Mouse (Mus musculus) gastrocnemius, postnatal 4 days (tissue): ENCODE data around the gene Gm5678. TPM values are rescaled to one million over a fixed set of nuclear protein-coding genes. Genes with fewer than 3 reads are reported as not detected.
"Not testable (repeated sequence)": the region's sequence is repeated elsewhere in the genome, so short reads cannot be mapped to it uniquely, and the experiment has no call there.

Experiments used
- DNase-seq, 2 experiments: peaks; one replicate each; pipeline ENCODE4 v3.0.0; 2021 to 2022; ENCODE audit warnings: low spot score in 2 of 2, mixed read lengths in 2 of 2
- total RNA-seq, 2 experiments: library from RNA; stranded (reverse); gene quantifications; 2 replicates each; pipeline ENCODE4 v1.2.3; 2021

The Gm5678 gene
- total RNA-seq, 2 experiments from 2014 or later = 1.3 to 2.0 TPM

DNA sequence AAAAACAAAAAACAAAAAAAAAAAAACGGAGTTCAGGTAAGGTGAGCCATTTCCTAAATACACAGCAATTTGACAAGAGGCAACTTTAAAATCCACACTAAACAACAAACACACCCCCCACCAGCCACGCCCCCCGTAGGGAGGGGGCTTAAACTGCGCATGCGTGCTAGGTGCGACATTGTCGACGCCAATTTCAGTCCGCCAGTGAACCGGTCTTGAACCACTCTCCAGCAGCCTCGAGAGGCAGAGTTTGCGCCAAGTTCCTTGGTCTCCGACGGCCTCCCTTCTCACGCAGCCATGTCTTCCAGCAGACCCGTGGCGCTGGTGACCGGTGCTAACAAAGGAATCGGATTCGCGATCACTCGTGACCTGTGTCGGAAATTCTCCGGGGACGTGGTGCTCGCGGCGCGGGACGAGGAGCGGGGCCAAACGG, 20.2 kb upstream of the Gm5678 start:
- peak; percentile 77 to 82 for DNase-seq

DNA sequence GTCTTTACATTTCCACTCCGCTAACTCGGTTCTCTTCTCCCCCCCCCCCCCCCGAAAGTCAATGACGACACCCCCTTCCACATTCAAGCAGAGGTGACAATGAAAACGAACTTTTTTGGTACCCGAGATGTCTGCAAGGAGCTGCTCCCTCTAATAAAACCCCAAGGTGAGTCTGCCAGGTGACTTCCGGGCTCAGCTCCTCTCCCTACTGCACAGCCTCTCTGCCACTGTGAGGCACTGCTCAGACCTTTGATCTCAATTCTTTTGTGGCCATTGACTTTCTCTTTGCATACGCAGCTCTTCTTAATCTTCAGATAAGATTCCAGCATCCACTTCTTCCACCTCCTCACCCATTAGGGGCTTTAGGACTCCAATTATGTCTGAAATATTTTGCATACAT, 19.2 kb upstream of the Gm5678 start:
- no peak for DNase-seq

DNA sequence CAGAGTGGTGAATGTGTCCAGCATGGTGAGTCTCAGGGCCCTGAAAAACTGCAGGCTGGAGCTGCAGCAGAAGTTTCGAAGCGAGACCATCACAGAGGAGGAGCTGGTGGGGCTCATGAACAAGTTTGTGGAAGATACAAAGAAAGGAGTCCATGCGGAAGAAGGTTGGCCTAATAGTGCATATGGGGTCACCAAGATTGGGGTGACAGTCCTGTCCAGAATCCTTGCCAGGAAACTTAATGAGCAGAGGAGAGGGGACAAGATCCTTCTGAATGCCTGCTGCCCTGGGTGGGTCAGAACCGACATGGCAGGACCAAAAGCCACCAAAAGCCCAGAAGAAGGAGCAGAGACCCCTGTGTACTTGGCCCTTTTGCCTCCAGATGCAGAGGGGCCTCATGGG, 18.1 kb upstream of the Gm5678 start:
- DNase-seq = no peak

DNA sequence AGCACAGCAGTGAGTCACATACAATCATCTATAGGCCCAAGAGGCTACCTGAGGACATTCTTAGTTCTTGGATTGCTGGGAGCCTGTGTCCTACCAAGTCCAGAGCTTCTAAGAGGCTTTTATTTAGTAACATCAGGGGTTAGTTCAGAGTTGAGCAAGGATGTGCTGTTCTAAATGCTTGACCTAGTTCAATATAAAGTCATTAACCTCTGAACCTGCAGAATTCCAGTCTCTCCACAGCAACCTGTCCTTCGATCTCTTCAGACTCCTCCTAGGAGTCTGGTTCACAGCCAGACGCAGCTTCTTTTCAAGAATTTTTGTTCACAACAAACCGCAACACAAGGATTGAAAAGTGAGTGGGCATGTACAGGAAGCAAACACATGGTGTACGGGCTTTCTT, 16.9 kb upstream of the Gm5678 start:
- no peak for DNase-seq

DNA sequence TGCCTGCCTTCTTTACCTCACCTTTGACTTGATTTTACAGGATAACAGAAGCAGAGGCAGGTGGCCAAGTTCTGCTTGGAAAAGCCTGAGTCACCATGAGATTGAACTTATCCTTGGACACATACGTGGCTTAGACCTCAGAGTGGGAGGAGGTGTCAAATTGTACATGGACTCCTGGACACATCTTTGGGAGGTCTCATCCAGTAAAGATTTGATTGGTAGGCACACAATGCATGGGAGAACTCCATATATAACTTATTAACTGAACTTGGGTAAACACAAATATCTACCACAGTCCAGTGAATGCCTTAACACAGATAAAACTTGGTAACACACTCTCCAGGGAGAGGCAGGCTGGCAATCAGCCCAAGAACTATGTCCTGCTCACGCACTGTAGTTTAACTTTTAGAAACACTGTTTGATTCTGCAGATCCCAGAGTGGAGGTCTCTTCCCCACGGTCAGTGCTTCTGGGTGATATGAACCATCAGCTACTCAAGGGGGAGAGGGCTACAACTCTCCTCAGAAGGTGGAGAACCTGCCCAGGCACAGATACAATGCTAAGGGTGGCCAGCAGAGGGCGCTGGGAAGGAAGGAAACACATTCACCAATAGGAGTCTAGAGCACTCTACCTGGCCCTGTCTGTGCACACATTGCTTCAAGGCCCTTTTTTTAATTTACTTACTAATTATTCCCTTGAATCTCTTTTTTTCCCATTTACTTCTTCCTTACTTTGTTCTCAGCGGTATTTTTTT, 12.6 kb upstream of the Gm5678 start:
- DNase-seq = peak; percentile 42 to 48

DNA sequence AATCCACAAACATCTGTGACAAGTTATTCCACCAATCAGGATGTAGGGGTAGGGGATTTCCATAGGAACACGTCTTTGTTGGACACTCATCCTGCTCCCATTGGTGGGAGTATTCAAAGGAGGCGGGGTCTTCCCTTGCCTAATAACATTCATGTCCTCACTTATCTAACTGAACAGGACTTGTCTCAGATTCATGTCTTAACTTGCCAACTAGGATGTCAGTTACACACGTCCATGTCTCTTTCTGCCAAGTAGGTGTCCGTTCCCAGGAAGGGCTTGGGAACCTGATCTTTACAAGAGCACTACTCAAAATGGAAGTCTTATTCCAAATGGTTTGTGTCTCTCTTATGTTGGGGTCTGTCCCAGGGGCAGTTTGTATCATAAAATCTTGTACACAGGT, 4.1 kb upstream of the Gm5678 start:
- not testable (repeated sequence) for DNase-seq

DNA sequence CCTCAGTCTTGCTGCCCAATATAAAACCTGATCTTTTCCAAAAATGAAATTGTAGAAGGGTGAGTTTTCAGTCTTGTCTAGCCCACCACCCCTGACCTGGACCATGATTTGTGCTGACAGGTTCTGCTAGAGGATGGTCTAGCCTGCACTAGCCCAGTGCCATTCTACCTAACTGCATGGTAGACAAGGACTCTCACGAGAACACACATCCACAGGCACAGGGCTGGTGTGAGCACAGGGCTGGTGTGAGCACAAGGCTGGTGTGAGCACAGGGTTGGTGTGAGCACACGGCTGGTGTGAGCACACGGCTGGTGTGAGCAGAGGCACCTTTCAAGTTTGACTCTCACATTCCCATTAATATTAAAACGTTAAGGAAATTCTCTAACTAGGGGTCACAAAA, 3.2 kb upstream of the Gm5678 start:
- DNase-seq = no peak

DNA sequence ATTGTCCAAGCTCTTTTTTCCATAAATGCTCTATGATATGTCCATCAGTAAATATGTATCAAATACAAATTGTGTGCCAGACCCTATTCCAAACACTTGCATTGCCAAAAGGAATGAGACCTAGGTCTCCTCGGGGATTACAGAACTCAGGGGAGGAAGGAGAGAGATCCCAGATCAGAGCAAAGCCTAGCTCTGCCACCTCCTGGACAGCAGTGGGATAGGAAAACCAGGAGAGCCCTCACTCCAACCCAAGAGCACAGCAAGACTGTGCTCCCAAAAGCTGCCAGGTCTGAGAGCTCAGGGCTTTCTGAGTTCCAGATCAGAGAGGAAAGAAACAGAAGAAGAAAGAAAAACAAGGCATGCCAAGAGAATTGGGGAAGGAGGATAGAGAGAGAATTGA, 1.2 kb upstream of the Gm5678 start:
- DNase-seq = no peak

DNA sequence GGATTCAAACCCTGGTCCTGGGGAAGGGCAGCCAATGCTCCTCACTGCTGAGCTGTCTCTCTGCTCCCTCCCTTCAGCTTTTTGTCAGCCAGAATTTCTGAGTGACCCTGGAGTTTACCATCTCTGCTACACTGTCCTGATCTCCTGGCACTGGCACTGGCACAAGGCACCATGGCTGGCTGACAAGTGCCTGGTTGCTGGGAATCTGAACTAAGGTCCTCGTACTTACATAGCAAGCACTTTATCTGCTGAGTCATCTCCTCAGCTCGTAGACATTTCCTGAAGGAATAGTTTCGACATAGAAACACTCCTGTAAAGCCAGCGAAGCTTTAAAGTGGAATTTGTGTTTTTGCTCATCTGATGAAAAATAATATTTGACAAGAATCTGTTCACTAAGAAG, 16.1 kb downstream of the Gm5678 start:
- DNase-seq = no peak

DNA sequence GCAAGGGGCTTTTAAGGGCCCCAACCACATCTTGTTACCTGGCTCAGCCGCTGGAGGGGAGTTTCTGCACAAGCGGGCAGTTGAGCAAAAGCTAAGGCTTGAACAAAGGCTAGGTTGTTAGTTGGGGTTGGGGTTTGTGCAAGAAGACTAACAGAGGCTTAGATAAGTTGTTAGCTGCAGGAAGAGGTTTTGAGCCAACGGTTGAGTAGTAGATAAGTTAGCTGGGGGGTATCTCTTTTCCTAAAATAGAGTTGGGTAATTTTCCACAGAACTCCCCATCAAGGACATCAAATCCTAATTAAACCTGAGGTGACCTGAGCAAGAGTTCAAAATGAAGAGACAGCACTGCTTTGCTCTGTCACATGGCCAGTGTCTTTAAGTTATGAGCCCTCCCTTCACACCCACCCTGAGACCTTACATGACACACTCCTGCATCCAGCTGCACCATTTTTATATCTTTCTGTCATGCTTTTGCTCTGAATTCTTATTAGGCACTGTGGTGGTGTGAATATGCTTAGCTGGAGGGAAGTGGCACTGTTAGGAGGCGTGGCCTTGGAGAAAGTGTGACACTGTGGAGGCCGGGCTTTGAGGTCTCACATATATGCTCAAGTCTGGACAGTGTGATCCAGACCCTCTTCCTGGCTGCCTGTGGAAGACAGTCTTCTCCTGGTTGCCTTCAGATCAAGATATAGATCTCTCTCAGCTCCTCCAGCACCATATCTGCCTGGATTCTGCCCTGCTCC, 20.7 kb downstream of the Gm5678 start:
- DNase-seq = no peak

DNA sequence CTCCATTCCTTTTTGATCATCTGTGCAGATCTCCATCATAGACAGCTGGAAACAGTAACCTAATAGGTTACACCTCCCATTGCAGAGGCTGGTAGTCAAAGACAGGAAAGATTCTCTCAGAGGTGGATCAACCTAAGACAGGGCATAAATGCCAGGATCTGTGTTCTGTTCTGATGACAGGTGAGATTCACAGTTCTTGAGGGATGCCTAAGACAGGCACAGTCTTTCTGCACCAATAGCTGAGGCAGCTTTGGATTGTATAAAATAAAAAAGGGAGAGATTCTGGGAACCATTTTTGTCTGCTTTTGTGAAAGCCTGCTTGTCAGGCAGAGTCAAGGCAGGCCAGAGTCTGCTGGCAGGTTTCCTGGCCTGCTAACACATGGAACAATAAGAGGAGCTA, 40.1 kb downstream of the Gm5678 start:
- no peak for DNase-seq

DNA sequence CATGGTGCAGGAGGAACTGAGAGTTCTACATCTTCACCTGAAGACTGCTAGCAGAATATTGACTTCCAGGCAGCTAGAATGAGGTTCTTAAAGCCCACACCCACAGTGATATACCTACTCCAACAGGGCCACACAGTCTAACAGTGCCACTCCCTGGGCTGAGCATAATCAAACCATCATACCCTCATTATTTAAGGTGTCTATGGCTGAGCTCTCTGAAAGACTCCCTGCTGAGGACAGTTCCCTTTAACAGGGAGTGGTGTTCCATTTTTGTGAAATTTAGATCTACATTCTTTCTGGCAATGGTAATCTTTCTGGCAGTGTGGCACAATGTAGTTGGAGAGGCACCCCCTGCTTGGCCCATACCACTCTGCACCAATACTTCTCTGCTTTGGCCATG, 41.6 kb downstream of the Gm5678 start:
- DNase-seq = no peak

DNA sequence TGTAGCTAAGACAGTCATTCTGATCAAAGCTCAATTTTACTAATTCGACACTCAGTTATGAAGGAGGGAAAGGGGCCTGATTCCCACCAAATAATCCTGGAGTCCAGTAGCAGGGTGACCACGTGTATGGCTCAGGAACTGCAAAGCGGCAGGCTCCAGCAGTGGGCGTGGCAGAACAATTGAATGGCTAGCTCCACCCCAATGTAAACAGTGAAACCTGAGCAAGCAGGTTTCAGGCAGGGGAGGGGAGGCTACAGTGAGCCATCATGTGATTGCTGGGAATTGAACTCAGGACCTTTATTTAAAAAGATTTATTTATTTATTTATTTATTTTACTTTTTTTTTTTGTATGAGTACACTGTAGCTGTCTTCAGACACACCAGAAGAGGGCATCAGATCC, 42.6 kb downstream of the Gm5678 start:
- not testable (repeated sequence) for DNase-seq

DNA sequence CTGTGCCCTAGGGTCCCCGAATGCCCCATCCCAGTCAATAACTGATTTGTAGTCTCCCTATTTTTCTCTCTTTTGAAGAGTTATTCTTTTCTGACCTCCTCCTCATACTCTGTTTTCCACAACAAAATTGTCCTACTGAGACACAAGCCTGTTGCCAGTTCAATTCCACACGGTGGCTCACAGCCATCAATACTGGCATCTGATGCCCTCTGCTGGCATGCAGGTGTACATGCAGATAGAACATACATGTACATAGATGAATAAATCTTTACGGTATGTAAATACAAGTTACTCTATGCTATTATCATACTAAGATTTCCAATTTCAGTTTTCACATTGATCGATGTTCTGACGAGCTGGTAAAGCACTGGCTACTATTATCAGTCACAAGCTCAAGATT, 43.2 kb downstream of the Gm5678 start:
- DNase-seq = no peak

DNA sequence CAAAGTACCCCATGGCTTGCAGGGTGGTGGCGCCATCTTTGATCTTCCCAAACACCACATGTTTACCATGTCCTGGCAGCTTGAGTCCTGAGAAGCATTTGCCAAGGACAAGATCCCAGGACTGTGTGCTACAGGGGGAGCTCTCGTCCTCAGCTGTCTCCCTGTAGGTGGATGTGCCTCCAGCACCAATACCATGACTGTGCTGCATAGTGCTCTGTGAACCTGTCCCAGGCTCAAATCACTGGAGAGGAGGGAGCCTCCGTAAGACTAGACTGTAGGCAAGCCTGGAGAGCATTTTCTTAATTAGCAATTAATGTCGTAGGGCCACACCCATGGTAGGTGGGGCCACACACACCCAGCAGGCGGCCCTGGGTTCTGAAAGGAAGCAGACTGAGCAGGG, 48.5 kb downstream of the Gm5678 start:
- DNase-seq = no peak

DNA sequence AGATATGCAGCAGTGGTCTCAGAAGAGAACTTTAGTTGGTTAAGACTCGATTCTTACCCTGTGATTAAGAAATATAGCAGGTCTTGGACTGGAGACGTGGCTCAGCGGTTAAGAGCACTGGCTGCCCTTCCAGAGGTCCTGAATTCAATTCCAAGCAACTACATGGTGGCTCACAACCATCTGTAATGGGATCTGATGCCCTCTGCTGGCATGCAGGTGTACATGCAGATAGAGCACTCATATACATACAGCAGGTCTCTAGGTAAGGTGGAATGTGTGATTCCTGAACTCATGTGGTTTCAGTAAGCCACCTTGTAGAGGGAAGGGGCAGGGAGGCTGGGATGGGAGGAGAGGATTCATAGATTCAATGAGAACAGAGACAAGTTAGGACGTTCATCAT, 50.3 kb downstream of the Gm5678 start:
- no peak for DNase-seq

DNA sequence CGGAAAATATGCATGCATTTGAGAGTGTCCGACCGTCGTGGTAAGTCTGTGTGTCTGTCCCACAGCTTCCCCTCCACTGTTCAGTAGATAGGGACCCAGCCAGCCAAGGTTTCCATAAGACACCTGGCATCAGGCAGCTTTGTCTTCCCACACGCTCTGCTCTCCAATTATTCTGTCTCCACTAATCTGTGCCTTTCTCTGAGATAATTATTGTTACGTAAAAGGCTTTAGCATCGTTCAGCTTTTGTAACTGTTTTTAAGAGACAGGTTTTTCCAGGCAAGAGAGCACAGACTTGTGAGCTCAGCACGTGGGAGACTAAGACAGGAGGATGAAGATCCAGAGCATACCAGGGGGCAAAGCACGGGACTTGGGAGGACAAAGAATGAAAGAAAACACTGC, 51.3 kb downstream of the Gm5678 start:
- no peak for DNase-seq

Other genes starting within 250 kb of the Gm5678 start
- 1 to 10 TPM; 2.4 to 3.7 TPM for gene Setd4, start 24.0 kb upstream of the Gm5678 start, total RNA-seq
- 10 to 100 TPM; 28.4 to 30.6 TPM for gene Cbr1, start 22.2 kb upstream of the Gm5678 start, total RNA-seq
- 1 to 10 TPM; 6.8 to 7.9 TPM for gene Cbr3, start 55.1 kb downstream of the Gm5678 start, total RNA-seq
- gene Dop1b, start 83.8 kb downstream of the Gm5678 start, total RNA-seq = 10 to 100 TPM; 32.0 to 35.0 TPM
- gene Morc3, start 204.0 kb downstream of the Gm5678 start, total RNA-seq = 10 to 100 TPM; 35.5 to 50.6 TPM